7 mouse cellular contexts compared by ENCODE assay signal in genomic region chr4:135495397-135495791, GRCm38 (mm10). TPM values are rescaled to one million over a fixed set of nuclear protein-coding genes. Genes with fewer than 3 reads are reported as not detected.
DNase-seq lines count a peak whose midpoint lies in the region; ATAC-seq lines count a peak whose summit lies in the region.

No protein-coding gene starts in this region.

- H3K27me3 ChIP-seq in lung, embryonic 15.5 days = no peaks in the 10 kb centered on the region
- H3K27me3 ChIP-seq in forebrain, embryonic 13.5 days = peaks cover 11% of the 10 kb centered on the region
- H3K27me3 ChIP-seq in limb, embryonic 13.5 days = 0 out of 2 replicates have a peak, but pooled peaks cover 3% of the 10 kb centered on the region
- H3K27me3 ChIP-seq in stomach, embryonic 14.5 days (ENCODE audit: control insufficient read depth, insufficient read depth, low read length) = no peaks in the 10 kb centered on the region

- H3K36me3 ChIP-seq in lung, embryonic 15.5 days = no peaks in the 10 kb centered on the region
- no peaks in the 10 kb centered on the region for H3K36me3 ChIP-seq in forebrain, embryonic 13.5 days (ENCODE audit: poor library complexity, severe bottlenecking)
- H3K36me3 ChIP-seq in limb, embryonic 13.5 days = 0 out of 2 replicates have a peak, but pooled peaks cover 4% of the 10 kb centered on the region
- no peaks in the 10 kb centered on the region for H3K36me3 ChIP-seq in stomach, embryonic 14.5 days (ENCODE audit: control insufficient read depth, insufficient read depth, low read length)

- 0 out of 2 replicates have a peak overlapping the region, but pooled peaks have one; percentile 52 for H3K9ac ChIP-seq in lung, embryonic 15.5 days
- peak overlapping the region; percentile 63; the same call in 1 of the 2 replicates for H3K9ac ChIP-seq in forebrain, embryonic 13.5 days
- no peak overlapping the region for H3K9ac ChIP-seq in limb, embryonic 13.5 days
- H3K9ac ChIP-seq in stomach, embryonic 14.5 days (replicated peaks; ENCODE audit: low read depth, low read length) = no peak overlapping the region

- 12% methylated on average over 9 of the region's 9 CpGs for WGBS in lung, embryonic 15.5 days
- 18% methylated on average over 9 of the region's 9 CpGs for WGBS in forebrain, embryonic 13.5 days
- WGBS in limb, embryonic 13.5 days = 17% methylated on average over 9 of the region's 9 CpGs
- 12% methylated on average over 9 of the region's 9 CpGs for WGBS in stomach, embryonic 14.5 days

- no peak for ATAC-seq in lung, embryonic 15.5 days (ENCODE audit: borderline replicate concordance, extremely low read depth, low FRiP score, low TSS enrichment)
- no peak for ATAC-seq in forebrain, embryonic 13.5 days
- no peak for ATAC-seq in limb, embryonic 13.5 days (ENCODE audit: low FRiP score, low read depth)
- ATAC-seq in stomach, embryonic 14.5 days (ENCODE audit: insufficient number of reproducible peaks, insufficient read depth, low FRiP score, low read depth) = no peak

- peak overlapping the region; percentile 84 for H3K27ac ChIP-seq in lung, embryonic 15.5 days
- H3K27ac ChIP-seq in forebrain, embryonic 13.5 days = no peak overlapping the region
- no peak overlapping the region for H3K27ac ChIP-seq in limb, embryonic 13.5 days
- no peak overlapping the region for H3K27ac ChIP-seq in stomach, embryonic 14.5 days (ENCODE audit: low read length)

- peak overlapping the region; percentile 66 for H3K4me3 ChIP-seq in lung, embryonic 15.5 days
- H3K4me3 ChIP-seq in forebrain, embryonic 13.5 days = peak overlapping the region; percentile 64
- H3K4me3 ChIP-seq in limb, embryonic 13.5 days = peak overlapping the region; percentile 70
- H3K4me3 ChIP-seq in stomach, embryonic 14.5 days (ENCODE audit: low read depth, low read length) = peak overlapping the region; percentile 55

- no peak for DNase-seq in lung, postnatal 36 days
- DNase-seq in right cerebral cortex, postnatal 25 days = no peak
- DNase-seq in cerebellum, adult 9-10 months = no peak

- H3K4me1 ChIP-seq in lung, embryonic 15.5 days = peaks cover 21% of the 10 kb centered on the region
- peaks cover 16% of the 10 kb centered on the region; the same call in 1 of the 2 replicates for H3K4me1 ChIP-seq in forebrain, embryonic 13.5 days
- H3K4me1 ChIP-seq in limb, embryonic 13.5 days = peaks cover 15% of the 10 kb centered on the region
- H3K4me1 ChIP-seq in stomach, embryonic 14.5 days (ENCODE audit: control insufficient read depth, insufficient read depth, low read length) = peaks cover 7% of the 10 kb centered on the region; the same call in 1 of the 2 replicates

- H3K9me3 ChIP-seq in lung, embryonic 15.5 days = no peaks in the 10 kb centered on the region
- H3K9me3 ChIP-seq in forebrain, embryonic 13.5 days (replicated peaks) = no peaks in the 10 kb centered on the region
- peaks cover under 1% of the 10 kb centered on the region; the same call in 1 of the 2 replicates for H3K9me3 ChIP-seq in limb, embryonic 13.5 days
- H3K9me3 ChIP-seq in stomach, embryonic 14.5 days (ENCODE audit: control insufficient read depth, low read depth, low read length) = no peaks in the 10 kb centered on the region

- peak overlapping the region; percentile 88 for H3K4me2 ChIP-seq in lung, embryonic 15.5 days
- peak overlapping the region; percentile 96 for H3K4me2 ChIP-seq in forebrain, embryonic 13.5 days
- peak overlapping the region; percentile 95 for H3K4me2 ChIP-seq in limb, embryonic 13.5 days (replicated peaks)
- peak overlapping the region; percentile 74 for H3K4me2 ChIP-seq in stomach, embryonic 14.5 days (replicated peaks; ENCODE audit: low read depth, low read length)

RNA-seq across cellular contexts. Expression of gene Nipal3, which starts 0.6 kb away (rescaled TPM):
- 5.2 and 5.7 TPM in 2 replicates for polyA plus RNA-seq in lung, embryonic 15.5 days (2015; fragmentation: Nextera tagmentation; extraction: Ambion mirVana)
- 2.7 and 4.5 TPM in 2 replicates for polyA plus RNA-seq in forebrain, embryonic 13.5 days (2015; fragmentation: Nextera tagmentation; extraction: Ambion mirVana)
- polyA plus RNA-seq in limb, embryonic 13.5 days (2015; fragmentation: Nextera tagmentation; extraction: Ambion mirVana) = 2.8 and 3.1 TPM in 2 replicates
- polyA plus RNA-seq in stomach, embryonic 14.5 days (2014; fragmentation: Nextera tagmentation; extraction: Ambion mirVana) = 5.9 and 7.4 TPM in 2 replicates

RNA-seq across cellular contexts. Expression of gene Stpg1, which starts 0.8 kb away (rescaled TPM):
- 0.37 and 0.64 TPM in 2 replicates for polyA plus RNA-seq in lung, embryonic 15.5 days (2015; fragmentation: Nextera tagmentation; extraction: Ambion mirVana)
- polyA plus RNA-seq in forebrain, embryonic 13.5 days (2015; fragmentation: Nextera tagmentation; extraction: Ambion mirVana) = 0.25 TPM in 1 of 2 replicates, not detected in the other
- not detected in 2 replicates for polyA plus RNA-seq in limb, embryonic 13.5 days (2015; fragmentation: Nextera tagmentation; extraction: Ambion mirVana)
- polyA plus RNA-seq in stomach, embryonic 14.5 days (2014; fragmentation: Nextera tagmentation; extraction: Ambion mirVana) = 0.39 TPM in 1 of 2 replicates, not detected in the other

Comparison
In these comparisons a context has a peak if more than half of its experiments do, and no peak if none do; other contexts are left out.
1. H3K9ac ChIP-seq: peak in lung, embryonic 15.5 days (single experiment) and forebrain, embryonic 13.5 days (single experiment); none in limb, embryonic 13.5 days (single experiment) and stomach, embryonic 14.5 days (single experiment).
2. Peak in every context shown above with its lines, with median percentiles within 50 percentile points of each other: H3K4me2 ChIP-seq and H3K4me3 ChIP-seq.